Mouse (Mus musculus) kidney, postnatal 10 days (tissue): ENCODE results near the gene Arl11.
"Not testable (repeated sequence)": the region's sequence is repeated elsewhere in the genome, so short reads cannot be mapped to it uniquely, and the experiment has no call there.

Experiments
- DNase-seq: peaks from one replicate; pipeline ENCODE4 v3.0.0; 2021; ENCODE audit warnings: mixed read lengths

Gene Arl11

DNA sequence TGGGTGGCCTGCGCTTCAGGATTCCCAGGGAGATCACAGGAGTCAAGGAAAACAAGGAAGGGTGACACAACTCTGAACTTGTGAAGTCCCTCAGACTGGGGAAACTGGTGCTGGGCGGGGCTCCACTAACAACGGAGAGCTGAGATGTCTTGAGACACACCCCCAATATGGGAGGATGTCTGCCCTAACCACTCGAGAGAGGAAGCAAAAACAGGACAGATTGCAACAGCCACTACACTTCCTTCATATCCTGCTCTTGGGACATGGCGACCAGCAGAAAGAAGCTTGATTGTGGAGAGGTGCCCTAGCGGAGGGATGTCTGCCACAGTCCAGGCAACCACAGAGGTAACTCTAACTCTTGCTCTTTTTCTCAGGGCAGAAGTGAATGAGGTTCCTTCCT, at the start of gene Arl11:
Gene Arl11 (plus strand): TSS at position 161 of the 400 bp plus-strand sequence.
- DNase-seq, result no peak

DNA sequence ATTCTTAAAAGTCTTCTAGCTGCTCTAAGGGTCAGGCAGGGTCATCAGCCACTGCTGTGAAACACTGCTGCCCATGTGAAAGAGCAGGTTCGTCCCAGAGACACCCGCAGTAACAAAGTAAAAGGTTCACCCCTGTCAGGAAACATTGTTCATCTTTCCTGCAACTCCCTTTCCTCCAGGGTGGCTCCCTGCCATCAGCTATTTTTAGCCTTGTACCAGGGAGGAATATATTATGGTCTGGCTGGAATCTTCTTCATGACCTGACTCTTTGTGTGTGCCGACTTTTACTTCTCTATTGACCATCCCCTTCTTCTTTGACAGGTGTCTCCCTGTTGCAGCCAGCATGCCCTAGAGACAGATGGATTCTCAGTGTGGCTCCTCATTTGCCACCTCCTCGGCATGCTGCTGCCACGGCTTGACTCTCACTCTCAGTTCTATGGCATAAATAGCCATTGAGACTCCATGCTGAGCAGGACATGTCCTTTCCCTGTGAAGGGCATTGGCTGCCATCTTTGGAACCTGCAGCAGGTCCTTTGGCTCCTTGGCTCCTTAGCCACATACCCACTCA, 41.6 kb upstream of the Arl11 start:
- no peak for DNase-seq

DNA sequence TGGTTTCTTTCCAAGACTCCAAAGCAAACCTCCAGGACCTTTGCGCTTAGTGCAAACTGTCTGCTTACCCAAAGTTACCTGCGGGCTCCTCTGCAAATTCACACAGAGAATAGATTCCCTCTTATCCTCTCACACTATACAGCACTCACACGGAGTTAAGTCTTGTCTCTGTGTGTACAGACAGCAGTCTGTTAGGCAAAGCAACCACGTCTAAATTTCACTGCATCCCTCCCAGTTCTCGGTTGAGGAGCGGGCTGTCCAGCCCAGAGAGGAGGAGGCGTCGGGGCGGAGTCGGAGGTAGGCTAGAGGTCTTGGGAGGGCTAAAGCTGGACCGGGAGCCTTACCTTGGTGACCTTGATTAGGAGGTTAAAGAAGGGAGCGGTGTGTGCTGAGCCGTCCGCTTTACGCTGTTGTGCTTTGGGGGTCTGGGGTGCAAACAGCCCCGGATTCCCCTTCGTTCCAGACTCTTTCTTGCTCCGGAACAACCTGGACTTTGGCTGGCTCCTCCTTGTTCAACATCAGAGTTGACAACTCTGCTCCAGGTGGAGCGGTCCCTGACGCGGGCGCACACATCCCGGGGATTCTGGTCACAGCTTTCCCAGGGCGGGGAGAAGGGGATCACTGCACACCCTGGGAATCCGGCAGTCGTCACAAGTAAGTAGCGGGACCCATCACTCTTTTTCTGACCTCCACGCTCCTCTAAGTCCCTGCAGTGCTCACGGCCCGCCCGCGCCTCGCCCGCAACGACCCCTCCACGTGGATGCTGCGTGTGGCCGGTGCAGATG, 34.9 kb upstream of the Arl11 start:
- no peak for DNase-seq

DNA sequence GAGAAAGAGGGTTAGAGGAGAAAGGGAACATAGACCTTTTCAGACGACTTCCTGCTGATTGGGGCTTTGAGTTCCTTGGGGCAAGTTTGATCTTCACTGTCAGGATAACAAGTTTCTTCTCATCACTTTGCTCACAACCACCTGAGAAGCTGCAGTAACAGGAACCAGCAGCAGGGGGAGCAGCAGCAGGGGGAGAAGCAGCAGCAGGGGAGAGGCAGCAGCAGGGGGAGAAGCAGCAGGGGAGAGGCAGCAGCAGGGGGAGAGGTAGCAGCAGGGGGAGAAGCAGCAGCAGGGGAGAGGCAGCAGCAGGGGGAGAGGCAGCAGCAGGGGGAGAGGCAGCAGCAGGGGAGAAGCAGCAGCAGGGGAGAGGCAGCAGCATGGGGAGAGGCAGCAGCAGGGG, 32.3 kb upstream of the Arl11 start:
- DNase-seq, result peak; percentile 72

- no peak for DNase-seq
Observed at GRCm38 (mm10) chr14:61278676-61279300, 30.8 kb upstream of the Arl11 start.

DNA sequence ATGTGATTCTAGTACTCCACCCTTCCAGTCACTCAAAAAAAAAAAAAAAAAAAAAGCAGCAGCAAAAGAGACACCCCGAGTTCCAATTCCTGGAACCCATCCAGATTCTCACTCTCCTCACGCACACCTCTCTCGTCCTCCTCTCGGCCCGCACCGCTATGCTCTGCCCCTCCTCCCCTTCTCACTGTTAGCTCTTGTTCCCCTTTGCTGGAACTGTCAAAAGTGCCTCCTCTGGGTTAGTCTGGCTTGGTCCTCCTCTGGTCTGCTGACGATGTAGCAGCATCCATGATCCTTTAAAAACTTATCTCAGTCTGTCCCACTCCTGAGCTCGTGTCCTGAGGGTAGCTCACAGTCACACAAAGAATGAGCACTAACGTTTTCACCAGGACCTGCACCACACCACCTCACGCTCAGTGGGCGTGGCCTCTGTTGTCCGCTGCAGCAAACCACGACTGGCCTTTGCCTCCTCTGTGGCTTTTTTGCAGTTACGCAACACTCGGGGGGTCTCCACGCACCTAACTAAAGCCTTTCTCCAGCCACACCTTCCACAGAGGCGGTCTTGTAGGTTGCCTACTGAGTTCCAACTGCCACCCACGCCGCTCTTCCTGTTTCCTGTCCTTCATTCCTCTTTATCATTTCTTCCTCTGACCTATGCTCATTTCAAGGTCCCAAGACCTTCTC, 20.8 kb upstream of the Arl11 start:
- DNase-seq, result no peak

- DNase-seq, result peak; percentile 52
Observed at GRCm38 (mm10) chr14:61290664-61291063, 18.9 kb upstream of the Arl11 start.

GRCm38 (mm10) chr14:61293884-61294737, 15.4 kb upstream of the Arl11 start:
- peak; percentile 73 for DNase-seq

GRCm38 (mm10) chr14:61294738-61295079, 14.8 kb upstream of the Arl11 start:
- DNase-seq, result peak; percentile 73

GRCm38 (mm10) chr14:61299810-61300209, 9.7 kb upstream of the Arl11 start:
- no peak for DNase-seq

- no peak for DNase-seq
Observed at GRCm38 (mm10) chr14:61301323-61301722, 8.2 kb upstream of the Arl11 start.

GRCm38 (mm10) chr14:61302428-61302827, 7.1 kb upstream of the Arl11 start:
- DNase-seq, result no peak

- no peak for DNase-seq
Observed at GRCm38 (mm10) chr14:61303969-61304609, 5.5 kb upstream of the Arl11 start.

- DNase-seq, result no peak
Observed at GRCm38 (mm10) chr14:61310036-61310772, 651 bp downstream of the Arl11 start.

GRCm38 (mm10) chr14:61310963-61311362, 1.4 kb downstream of the Arl11 start:
- DNase-seq, result peak; percentile 47

GRCm38 (mm10) chr14:61316861-61317260, 7.3 kb downstream of the Arl11 start:
- peak; percentile 71 for DNase-seq

- no peak for DNase-seq
Observed at GRCm38 (mm10) chr14:61320765-61321164, 11.2 kb downstream of the Arl11 start.

DNA sequence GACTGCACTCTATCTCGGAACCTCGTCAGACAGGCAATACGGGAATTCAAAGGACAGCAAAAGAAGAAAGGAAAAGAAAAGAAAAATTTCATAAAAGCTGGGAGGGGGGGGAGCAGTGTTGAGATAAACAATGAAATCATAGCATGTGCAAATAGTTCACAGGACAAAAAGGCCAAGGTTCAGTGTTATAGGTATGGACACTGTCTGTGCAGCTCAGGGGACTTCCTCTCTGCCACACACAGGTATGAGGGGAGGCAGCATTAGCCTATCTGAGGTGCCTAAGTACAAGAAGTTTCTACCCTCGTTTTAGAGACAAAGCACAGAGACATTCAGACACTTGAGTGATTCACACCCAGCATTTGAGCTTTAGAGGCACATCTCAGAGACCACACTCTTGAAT, 11.6 kb downstream of the Arl11 start:
- DNase-seq, result no peak

- DNase-seq, result no peak
Observed at GRCm38 (mm10) chr14:61322740-61323139, 13.2 kb downstream of the Arl11 start.

DNA sequence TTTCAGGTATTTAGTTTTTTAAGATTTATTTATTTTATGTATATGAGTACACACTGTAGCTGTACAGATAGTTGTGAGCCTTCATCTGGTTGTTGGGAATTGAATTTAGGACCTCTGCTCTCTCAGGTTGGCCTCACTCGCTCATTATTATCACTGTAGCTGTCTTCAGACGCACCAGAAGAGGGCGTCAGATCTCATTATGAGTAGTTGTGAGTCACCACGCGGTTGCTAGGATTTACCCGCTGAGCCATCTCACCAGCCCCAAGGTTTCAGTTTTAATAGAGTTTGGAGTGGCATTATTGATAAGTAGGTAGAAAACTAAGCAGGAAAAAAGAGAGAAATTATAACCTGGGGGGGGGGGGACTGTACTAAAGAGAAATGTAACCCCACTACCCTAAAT, 17.5 kb downstream of the Arl11 start:
- not testable (repeated sequence) for DNase-seq
